Mouse (Mus musculus): ENCODE data around the gene Vmn2r89. TPM values are rescaled to one million over a fixed set of nuclear protein-coding genes. Genes with fewer than 3 reads are reported as not detected.
"Not testable (repeated sequence)": the region's sequence is repeated elsewhere in the genome, so short reads cannot be mapped to it uniquely, and the experiment has no call there.

The Vmn2r89 gene
- total RNA-seq (2021) = not detected
- long read RNA-seq, experiment 1 = 0 reads
- long read RNA-seq, experiment 2 = 0 reads

GRCm38 (mm10) chr14:51451557-51451956, at the start of gene Vmn2r89:
Gene Vmn2r89 (plus strand): TSS chr14:51451857.
- not testable (repeated sequence) for DNase-seq (ENCODE audit: low spot score in 2 of 2)

DNA sequence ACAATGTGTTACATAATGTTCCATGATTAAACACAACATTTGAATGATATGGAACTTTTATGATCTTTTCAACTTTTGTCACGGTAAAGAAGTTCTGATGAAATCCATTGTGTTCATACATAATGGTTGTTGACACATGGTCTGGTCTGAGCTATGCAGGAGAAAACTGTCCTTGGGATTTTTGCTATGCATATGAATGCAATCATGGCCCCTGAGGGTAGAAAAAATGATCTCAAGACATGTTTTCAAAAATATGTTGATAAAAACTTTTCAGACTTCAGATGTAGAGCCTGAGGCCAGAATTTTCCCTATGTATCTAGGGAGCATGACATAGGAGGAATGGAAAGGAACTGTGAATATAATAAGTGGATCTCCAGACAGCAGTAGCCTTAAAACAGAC, 41.1 kb upstream of the Vmn2r89 start, which contains the start of gene Vmn2r88:
TSS of gene Vmn2r88 (plus strand) at position 301 of the 400 bp plus-strand sequence.
- DNase-seq (ENCODE audit: low spot score in 2 of 2) = no peak

DNA sequence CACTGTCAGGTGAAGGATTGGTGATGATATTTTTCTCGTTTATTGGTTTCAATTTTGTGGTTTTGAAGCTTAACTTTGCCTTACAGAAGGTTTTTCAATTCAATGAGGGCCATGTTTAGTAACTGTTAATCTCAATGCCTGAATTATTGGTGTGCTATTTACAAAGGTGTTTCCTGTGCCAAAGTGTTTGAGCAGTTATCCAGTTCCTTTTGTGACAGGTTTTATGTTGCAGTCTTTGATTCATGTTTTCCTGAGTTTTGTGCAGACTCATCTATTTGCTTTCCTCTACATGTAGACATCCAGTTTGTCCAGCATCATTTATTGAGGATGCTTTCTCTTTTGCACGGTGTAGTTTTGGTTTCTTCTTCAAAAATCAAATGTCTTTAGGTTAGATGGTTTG, 27.8 kb upstream of the Vmn2r89 start:
- no peak for DNase-seq (ENCODE audit: low spot score in 2 of 2)

DNA sequence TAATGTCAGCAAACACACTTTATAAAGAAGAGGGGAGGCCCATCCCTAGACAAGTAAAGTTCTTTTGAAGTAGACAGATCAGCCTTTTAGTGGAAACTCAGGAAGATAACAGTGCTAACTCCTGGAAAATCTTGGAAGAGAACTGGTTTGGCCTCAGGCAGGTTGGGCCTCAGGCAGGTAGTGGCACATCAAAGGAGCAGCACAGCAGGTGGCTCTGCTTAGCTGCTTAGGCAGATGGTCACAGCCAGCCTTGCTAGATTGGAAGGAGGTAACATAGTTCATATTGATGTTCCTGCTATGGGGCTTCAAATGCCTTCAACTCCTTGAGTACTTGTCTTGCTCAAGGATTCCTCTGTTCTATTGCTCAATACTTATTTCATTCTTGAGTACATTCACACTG, 21.5 kb upstream of the Vmn2r89 start:
- DNase-seq (ENCODE audit: low spot score in 2 of 2) = not testable (repeated sequence)

GRCm38 (mm10) chr14:51434546-51434945, 17.1 kb upstream of the Vmn2r89 start:
- no peak for DNase-seq (ENCODE audit: low spot score in 2 of 2)

GRCm38 (mm10) chr14:51435020-51435419, 16.6 kb upstream of the Vmn2r89 start:
- no peak for DNase-seq (ENCODE audit: low spot score in 2 of 2)

GRCm38 (mm10) chr14:51438955-51439354, 12.7 kb upstream of the Vmn2r89 start:
- DNase-seq (ENCODE audit: low spot score in 2 of 2) = no peak

- DNase-seq (ENCODE audit: low spot score in 2 of 2) = not testable (repeated sequence)
These were observed 28.6 kb downstream of the Vmn2r89 start for GRCm38 (mm10) chr14:51480278-51480677.

- DNase-seq (ENCODE audit: low spot score in 2 of 2) = peak in 1 of 2 experiments; percentile 12
These were observed 29.8 kb downstream of the Vmn2r89 start for GRCm38 (mm10) chr14:51481332-51482015.

DNA sequence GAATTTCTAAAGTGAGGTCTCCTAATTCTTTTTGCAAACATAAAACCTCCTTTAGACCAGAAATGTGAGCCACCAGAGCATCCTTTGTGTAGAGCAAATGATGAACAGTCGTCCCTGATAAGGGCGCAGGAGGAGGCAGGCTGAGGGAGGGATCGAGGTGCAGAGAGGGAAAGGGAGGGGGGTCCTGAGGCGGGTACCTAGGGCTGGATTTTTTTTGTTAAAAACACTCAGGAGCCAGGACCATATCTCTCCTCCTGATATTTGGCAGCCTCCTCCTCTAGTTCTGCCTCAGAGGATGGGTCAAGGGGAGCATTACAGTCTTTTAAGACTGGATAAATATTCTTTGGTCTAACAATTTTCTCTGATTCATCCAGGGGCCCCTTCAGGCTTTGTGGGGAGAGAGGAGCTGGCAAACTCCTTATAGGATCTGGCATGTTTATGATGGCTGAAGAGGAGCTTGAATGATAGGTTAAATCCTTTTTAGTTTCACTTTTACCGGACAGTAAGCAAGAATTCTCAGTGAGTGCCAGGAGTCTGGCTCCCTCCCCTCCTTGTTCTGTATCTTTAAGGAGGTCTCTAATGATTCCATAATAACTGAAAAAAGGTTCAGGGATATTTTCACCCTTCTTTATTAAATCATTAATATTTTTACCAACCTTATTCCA, 30.5 kb downstream of the Vmn2r89 start:
- DNase-seq (ENCODE audit: low spot score in 2 of 2) = peak in 1 of 2 experiments; percentile 6

- peak in 1 of 2 experiments; percentile 13 for DNase-seq (ENCODE audit: low spot score in 2 of 2)
These were observed 31.3 kb downstream of the Vmn2r89 start for GRCm38 (mm10) chr14:51482971-51483381.

- DNase-seq (ENCODE audit: low spot score in 2 of 2) = no peak
These were observed 32.0 kb downstream of the Vmn2r89 start for GRCm38 (mm10) chr14:51483671-51484070.

- no peak for DNase-seq (ENCODE audit: low spot score in 2 of 2)
These were observed 34.5 kb downstream of the Vmn2r89 start for GRCm38 (mm10) chr14:51486111-51486510.

GRCm38 (mm10) chr14:51495781-51496180, 44.1 kb downstream of the Vmn2r89 start:
- DNase-seq (ENCODE audit: low spot score in 2 of 2) = no peak

DNA sequence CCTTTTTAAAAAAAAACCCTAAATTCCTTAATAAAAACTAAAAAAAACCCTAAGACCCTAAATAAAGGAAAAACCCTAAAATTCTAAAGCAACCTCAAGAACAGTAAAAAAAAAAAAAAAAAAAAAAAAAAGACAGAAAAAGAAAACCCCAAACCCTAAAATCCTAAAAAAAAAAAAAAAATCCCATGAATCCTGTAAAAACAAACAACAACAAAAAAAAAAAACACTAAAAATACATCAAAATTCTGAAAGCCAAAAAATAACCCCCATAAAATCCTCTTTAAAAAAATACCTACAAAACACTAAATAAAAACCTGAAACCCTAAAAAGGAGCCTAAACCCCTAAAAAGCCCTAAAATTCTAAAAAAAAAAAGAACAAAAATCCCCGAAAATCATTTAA, 45.3 kb downstream of the Vmn2r89 start:
- no peak for DNase-seq (ENCODE audit: low spot score in 2 of 2)

GRCm38 (mm10) chr14:51497958-51498357, 46.3 kb downstream of the Vmn2r89 start:
- DNase-seq (ENCODE audit: low spot score in 2 of 2) = no peak

DNA sequence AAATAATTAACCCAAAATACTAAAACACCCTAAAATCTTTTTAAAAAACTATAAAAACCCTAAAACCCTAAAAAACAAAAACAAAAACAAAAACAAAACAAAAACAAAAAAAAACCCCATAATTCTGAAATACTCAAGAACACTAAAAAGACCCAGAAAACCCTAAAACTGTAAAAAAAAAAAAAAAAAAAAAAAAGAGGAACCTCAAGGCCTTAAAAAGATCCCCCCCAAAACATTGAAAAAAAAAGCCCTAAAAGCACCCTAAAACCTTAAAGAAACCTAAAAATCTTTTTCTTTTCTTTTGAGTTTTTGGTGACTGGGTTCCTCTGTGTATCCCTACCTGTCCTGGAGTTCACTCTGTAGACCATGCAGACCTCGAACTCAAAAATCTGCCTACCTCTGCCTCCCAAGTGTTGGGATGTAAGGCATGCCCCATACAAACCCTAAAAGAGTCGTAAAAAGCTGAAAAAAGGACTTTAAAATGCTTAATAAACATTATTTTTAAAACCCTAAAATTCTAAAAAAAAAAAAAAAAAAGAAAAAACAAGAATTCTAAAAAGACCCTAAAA, 48.1 kb downstream of the Vmn2r89 start:
- DNase-seq (ENCODE audit: low spot score in 2 of 2) = no peak

GRCm38 (mm10) chr14:51500461-51500860, 48.8 kb downstream of the Vmn2r89 start:
- DNase-seq (ENCODE audit: low spot score in 2 of 2) = no peak

DNA sequence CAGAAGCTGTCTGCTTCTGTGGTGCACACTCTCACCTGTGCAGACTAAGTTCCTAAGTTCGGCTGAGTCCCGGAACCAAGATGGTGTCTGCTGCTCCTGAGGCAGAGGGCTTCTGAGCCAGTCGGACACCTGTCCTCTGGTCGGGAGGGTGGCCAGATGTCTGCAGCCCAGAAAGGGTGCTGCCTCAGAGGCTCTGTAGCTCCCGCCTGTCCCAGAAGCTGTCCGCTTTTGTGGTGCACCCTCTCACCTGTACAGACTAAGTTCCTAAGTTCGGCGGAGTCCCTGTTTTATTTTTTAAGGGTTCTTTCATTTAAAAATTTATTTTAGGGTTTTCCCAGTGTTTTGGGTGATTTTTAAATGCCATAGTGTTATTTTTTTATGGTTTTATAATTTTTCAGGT, 55.8 kb downstream of the Vmn2r89 start:
- DNase-seq (ENCODE audit: low spot score in 2 of 2) = no peak
